Mouse (Mus musculus): ENCODE results near the gene Gtpbp3. TPM values are rescaled to one million over a fixed set of nuclear protein-coding genes. Genes with fewer than 3 reads are reported as not detected.
"Not testable (repeated sequence)": the region's sequence is repeated elsewhere in the genome, so short reads cannot be mapped to it uniquely, and the experiment has no call there.

The Gtpbp3 gene
- total RNA-seq, 2 experiments from 2014 or later: 19.7 to 22.1 TPM

GRCm38 (mm10) chr8:71495811-71496210 lies 7.9 kb downstream of the Gtpbp3 start:
- intact Hi-C loops (cut with DNase I): loop anchor here (1.0 to 2.0 kb wide), 2 partner anchors 21 to 55 kb away; no protein-coding TSS in a partner anchor
- peak; percentile 31 to 48 for DNase-seq

DNA sequence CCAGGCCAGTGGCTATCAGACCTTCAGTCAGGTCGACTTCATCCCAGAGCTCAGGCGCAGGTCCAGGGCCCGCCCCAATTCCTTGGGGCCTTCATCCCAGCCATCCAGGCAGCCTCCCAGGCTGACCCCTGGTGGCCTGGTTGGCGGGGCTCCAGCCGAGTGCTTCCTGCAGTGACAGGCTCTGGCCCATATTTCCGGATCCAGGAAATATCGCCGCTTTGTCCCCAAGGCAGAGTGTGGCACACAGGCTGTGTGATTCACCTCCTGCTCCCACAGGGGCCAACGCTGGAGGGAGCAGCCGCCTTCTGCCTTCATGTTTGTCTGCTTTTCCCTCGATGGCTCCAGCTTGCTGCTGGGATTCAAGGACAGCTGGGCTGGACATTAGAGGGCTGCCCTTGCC lies 8.6 kb downstream of the Gtpbp3 start:
- intact Hi-C loops (cut with DNase I): no loop called here
- peak; percentile 94 to 96 for DNase-seq

DNA sequence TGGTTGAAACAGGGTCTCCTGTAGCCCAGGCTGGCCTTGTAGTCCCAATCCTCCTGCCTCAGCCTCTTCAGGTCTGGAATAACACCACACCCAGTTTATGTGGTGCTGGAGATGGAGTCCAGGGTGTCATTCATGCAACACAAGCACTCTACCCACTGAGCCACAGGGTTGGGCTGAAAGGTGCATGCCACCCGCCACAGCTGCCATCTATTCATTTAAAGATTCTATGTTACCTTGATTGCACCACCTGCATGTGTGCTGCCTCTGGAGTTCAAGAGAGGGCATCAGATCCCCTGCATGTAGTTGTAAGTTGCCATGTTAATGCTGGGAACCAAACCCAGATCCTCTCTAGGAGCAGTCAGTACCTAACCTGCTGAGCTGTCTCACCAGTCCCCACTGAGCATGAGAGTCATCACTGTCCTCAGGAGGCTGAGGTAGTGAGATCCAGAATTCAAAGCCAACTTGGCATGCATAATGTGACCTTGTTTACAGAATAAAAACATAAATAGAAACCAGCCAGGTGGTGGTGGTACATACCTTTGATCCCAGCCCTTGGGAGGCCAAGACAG lies 9.3 kb downstream of the Gtpbp3 start:
- intact Hi-C loops (cut with DNase I): no loop called here
- peak in 1 of 2 experiments; percentile 30 for DNase-seq

DNA sequence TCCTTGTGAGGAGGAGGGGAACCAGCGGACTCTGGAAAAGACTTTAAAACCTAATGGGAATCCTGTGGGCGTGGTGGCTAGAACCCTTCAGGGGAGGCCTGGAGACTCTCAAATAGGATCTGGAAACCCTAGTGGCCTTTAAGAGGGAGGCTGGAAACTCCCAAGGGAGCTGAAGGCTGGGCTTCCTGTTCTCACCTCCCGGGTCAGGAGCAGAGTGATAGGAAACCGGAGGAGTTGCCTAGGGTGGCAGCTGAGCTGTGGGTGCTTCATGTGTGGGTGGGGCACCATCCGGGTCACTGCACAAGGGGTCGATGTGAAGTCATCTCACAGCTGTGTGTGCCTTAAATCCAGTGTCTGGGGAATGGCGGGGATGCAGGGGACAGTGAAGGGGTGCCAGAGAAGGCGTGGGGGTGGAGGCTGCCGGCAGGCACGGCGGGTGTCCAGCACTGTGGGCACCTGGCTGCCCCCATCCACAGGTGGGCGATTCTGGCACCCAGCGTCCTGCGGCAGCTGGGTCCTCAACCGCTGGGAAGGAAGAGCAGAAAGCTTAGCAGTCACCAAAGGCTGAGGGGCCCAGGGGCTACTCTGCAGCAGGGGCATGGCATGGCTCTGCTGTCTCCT lies 10.1 kb downstream of the Gtpbp3 start:
- peak; percentile 44 to 49 for DNase-seq
- intact Hi-C loops (cut with DNase I): no loop called here

GRCm38 (mm10) chr8:71498816-71499690 lies 11.2 kb downstream of the Gtpbp3 start:
- intact Hi-C loops (cut with DNase I): no loop called here
- peak in 1 of 2 experiments; percentile 38 for DNase-seq

DNA sequence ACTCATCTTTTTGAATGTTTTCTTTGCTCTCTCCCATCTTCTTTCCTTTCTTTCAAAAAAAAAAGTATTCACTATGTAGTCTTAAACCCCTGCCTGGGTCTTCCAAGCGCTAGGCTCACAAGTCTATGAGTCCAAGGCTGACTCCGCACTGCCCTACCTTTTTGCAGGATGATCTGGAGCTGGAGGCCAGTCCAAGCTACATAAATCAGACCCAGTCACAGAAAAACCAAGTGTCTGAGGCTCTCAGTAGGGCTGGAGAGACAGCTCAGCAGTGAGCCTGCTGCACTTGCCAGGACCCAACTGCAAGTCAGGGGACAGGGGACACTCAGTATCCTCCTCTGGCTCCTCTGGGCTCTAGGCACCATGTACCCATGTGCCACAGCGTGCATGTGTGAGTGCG lies 16.4 kb downstream of the Gtpbp3 start:
- intact Hi-C loops (cut with DNase I): no loop called here

DNA sequence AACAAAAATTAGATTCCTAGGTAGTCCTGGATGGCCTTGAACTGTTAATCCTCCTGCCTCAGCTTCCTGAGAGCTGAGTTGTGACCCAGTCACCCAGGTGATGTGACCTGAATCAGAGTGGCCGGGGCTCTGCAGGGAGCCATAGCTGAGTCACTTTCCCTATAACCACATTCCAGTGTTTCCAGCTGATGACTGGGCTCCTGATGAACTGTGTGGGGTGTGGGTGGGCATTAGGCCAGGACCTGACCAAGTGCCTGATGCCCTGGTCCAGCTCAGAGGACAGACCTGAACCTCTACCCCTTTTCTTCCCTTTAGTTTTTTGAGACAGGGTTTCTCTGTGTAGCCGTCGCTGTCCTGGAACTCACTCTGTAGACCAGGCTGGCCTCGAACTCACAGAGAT lies 17.4 kb downstream of the Gtpbp3 start:
- intact Hi-C loops (cut with DNase I): no loop called here
- no peak for DNase-seq

More for the DNA sequence above, 16.4 kb downstream of the Gtpbp3 start:
- no peak for DNase-seq

GRCm38 (mm10) chr8:71505979-71506378 lies 18.1 kb downstream of the Gtpbp3 start:
- intact Hi-C loops (cut with DNase I): no loop called here
- peak; percentile 43 to 60 for DNase-seq

DNA sequence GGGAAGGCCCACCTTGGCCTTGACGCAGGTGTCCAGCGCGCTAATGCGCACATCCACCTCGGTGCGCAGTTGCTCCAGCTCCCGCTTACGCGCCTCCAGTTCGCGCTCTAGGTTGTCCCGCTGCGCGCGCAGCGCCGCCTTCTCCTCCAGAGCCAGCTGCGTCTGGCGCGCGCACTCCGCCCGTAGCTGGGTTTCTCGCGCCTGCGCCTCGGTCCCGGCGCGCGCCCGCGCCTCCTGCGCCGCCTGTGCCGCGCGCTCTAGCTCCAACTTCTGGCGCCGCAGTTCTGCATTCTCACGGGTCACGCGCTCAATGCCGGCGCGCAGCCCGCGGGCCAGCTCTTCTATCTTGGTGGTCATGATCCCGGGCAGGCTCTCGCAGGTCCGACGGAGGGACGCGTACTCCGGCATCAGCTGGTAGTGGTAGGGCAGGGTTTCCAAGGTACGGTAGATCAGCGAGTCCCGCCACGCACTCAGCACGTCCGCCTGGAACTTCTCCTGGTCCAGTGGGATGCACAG lies 19.7 kb downstream of the Gtpbp3 start:
- DNase-seq: peak; percentile 86 to 88
- intact Hi-C loops (cut with DNase I): no loop called here

DNA sequence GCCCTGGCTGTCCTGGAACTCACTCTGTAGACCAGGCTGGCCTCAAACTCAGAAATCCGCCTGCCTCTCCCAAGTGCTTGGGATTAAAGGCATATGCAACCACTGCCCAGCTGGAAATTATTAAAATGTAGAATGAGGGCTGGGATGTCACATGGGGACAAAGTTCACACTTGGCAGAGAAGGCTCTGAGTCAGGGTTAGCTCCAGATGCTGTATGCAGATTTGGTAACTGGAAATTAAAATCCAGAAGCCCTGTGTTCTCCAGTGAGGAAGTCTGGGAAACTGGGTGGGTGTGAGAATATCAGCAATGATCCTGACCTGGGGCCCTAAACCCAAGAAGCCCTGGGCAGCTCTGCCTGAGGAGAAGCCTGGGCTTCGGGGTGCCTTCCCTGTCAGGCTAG lies 21.4 kb downstream of the Gtpbp3 start:
- DNase-seq: peak in 1 of 2 experiments; percentile 26
- intact Hi-C loops (cut with DNase I): no loop called here

DNA sequence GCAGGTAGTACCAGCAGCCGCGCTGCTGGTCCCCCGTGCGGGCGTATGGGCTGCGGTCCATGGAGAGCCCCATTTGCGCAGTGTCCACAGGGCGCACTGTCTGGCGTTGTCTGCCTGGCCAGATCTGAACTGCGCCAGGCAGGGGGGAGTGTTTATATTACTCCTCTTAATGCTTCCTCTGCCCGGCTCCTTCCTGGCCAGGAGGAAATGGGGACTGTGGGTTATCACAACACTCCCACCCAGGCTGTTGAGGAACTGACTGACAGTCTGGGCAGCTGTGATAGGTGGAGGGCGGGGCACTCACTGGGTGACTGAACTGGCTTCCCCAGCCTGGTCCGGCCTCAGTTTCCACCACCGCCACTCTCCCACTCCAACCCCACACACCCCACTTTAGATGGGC lies 23.7 kb downstream of the Gtpbp3 start, which contains the start of gene Plvap:
Gene Plvap (minus strand): TSS at position 109 of the 400 bp plus-strand sequence.
- intact Hi-C loops (cut with DNase I): no loop called here
- no peak for DNase-seq

- DNase-seq: no peak
- intact Hi-C loops (cut with DNase I): no loop called here
Measured at GRCm38 (mm10) chr8:71513018-71513754, 25.3 kb downstream of the Gtpbp3 start.

GRCm38 (mm10) chr8:71515043-71515442 lies 27.1 kb downstream of the Gtpbp3 start:
- intact Hi-C loops (cut with DNase I): no loop called here
- no peak for DNase-seq

DNA sequence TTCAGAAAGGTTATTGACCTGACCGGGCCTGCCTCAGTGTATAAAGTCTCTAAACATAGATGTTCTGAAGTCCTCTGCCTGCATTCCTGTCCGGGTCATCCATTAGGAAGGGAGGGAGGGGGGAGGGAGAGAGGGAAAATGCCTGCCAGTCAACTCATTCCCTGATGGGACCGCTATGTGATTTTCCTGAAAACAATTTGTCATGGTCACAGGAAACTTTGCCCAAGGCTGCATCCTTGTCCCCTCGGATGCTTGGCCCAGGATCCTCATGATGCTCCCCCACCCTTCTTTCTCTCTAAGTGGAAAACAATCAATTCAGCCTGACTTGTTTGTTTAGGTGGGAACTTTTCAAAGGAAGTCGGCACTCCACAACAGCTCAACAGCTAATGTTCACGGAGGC lies 28.9 kb downstream of the Gtpbp3 start:
- intact Hi-C loops (cut with DNase I): loop anchor here (1.0 kb wide), 1 partner anchor 21 kb away; no protein-coding TSS in a partner anchor
- no peak for DNase-seq

- peak; percentile 79 to 82 for DNase-seq
- intact Hi-C loops (cut with DNase I): not testable (repeated sequence)
Measured at GRCm38 (mm10) chr8:71519037-71519825, 31.3 kb downstream of the Gtpbp3 start.

GRCm38 (mm10) chr8:71521634-71522033 lies 33.7 kb downstream of the Gtpbp3 start:
- peak; percentile 98 to 99 for DNase-seq
- intact Hi-C loops (cut with DNase I): loop anchor here (1.0 to 5.0 kb wide), 2 partner anchors 34 to 80 kb away; partner anchors contain the start of genes Ano8 and Gtpbp3

DNA sequence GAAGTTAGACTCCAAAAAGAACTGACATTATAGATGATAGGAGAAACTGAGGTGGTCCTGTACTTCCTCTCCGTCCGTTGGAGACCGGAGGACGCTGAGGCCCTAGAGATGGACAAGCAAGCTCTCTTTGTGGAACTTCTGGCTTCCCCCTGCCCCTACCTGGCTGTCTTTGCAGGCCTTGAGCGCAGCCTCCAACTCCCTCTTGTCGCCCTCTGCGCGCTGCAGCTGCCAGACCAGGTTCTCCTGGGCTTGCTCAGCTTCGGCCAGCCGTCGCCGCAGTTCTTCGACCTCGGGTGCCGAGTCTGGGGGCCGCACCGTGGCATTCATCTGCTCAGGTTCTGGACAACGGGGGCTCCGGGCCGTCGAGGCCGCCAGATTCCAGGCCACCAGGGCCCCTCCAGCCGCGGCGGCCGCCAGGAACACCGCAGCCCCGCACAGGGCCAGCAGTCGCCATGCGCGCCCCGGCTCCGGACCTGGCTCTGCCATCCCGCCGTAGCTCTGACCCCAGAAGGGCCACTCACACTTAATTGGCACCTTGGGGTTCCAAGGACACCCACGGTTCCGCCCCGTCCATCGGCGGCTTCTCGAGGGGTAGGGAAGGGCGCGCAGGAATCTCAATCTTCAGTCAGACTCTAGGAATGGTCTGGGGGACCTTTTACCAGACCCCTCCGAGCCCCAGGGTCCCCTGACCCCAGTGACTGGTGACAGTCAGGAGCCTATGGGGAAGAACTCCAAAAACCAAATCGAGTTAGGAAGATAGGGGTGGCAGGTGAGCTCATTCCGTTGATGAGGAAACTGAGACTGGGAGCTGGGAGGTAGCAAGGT lies 37.5 kb downstream of the Gtpbp3 start, which contains the start of gene Ccdc194:
Gene Ccdc194 (minus strand): TSS at position 486 of the 825 bp plus-strand sequence.
- no peak for DNase-seq
- intact Hi-C loops (cut with DNase I): no loop called here

DNA sequence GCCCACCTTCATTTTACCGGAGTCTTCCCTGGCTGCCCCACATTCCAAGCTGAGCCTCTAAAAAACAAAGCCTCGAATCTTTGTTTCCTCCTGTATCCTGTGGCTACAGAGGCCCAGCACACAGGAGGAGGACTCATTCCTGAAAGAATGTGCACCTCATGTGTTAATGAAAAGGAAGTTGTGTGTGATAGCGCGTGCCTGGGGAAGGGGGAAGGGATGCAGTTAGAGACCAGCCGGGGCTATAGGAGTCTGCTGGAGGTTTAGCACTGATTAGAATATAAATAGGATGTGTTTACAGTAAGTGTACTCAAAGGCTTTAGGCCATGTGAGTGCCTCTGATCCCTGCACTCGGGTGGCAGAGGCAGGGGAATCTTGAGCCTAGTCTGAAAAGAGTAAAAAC lies 38.4 kb downstream of the Gtpbp3 start:
- intact Hi-C loops (cut with DNase I): no loop called here
- DNase-seq: peak in 1 of 2 experiments; percentile 32

All from heart, postnatal 10 days (tissue).